Mouse (Mus musculus): ENCODE measurements at regions not wholly inside any gene's neighbourhood (a gene's known extent, or its start where the extent isn't known, plus 50 kb on each side); places are given as distances from the start of the nearest gene placed in this dataset.

- DNase-seq, result no peak
- intact Hi-C loops (cut with DNase I; ENCODE audit: low total_unique reads), result no loop called here
These were observed 293.1 kb downstream of the Ice1 start for GRCm38 (mm10) chr13:70344311-70344710.

GRCm38 (mm10) chr13:70348456-70348855 is 289.0 kb downstream of the Ice1 start:
- intact Hi-C loops (cut with DNase I; ENCODE audit: low total_unique reads), result no loop called here
- no peak for DNase-seq

- intact Hi-C loops (cut with DNase I; ENCODE audit: low total_unique reads), result no loop called here
- DNase-seq, result no peak
These were observed 288.5 kb downstream of the Ice1 start for GRCm38 (mm10) chr13:70348965-70349364.

- no peak for DNase-seq
- intact Hi-C loops (cut with DNase I; ENCODE audit: low total_unique reads), result no loop called here
These were observed 267.8 kb downstream of the Ice1 start for GRCm38 (mm10) chr13:70369647-70370046.

GRCm38 (mm10) chr13:70380772-70381171 is 256.7 kb downstream of the Ice1 start:
- intact Hi-C loops (cut with DNase I; ENCODE audit: low total_unique reads), result no loop called here
- DNase-seq, result no peak

- intact Hi-C loops (cut with DNase I; ENCODE audit: low total_unique reads), result no loop called here
These were observed 252.1 kb downstream of the Ice1 start for GRCm38 (mm10) chr13:70385292-70385691.

GRCm38 (mm10) chr13:70412788-70413187 is 224.6 kb downstream of the Ice1 start:
- DNase-seq, result no peak
- intact Hi-C loops (cut with DNase I; ENCODE audit: low total_unique reads), result no loop called here

More at GRCm38 (mm10) chr13:70385292-70385691, 252.1 kb downstream of the Ice1 start:
- DNase-seq, result no peak

GRCm38 (mm10) chr13:70418156-70418555 is 219.3 kb downstream of the Ice1 start:
- intact Hi-C loops (cut with DNase I; ENCODE audit: low total_unique reads), result no loop called here
- DNase-seq, result no peak

- DNase-seq, result no peak
- intact Hi-C loops (cut with DNase I; ENCODE audit: low total_unique reads), result no loop called here
These were observed 198.0 kb downstream of the Ice1 start for GRCm38 (mm10) chr13:70439419-70439818.

GRCm38 (mm10) chr13:70446940-70447339 is 190.5 kb downstream of the Ice1 start:
- intact Hi-C loops (cut with DNase I; ENCODE audit: low total_unique reads), result no loop called here
- no peak for DNase-seq

- DNase-seq, result no peak
- intact Hi-C loops (cut with DNase I; ENCODE audit: low total_unique reads), result no loop called here
These were observed 182.6 kb downstream of the Ice1 start for GRCm38 (mm10) chr13:70454592-70455390.

- intact Hi-C loops (cut with DNase I; ENCODE audit: low total_unique reads), result no loop called here
- no peak for DNase-seq
These were observed 179.0 kb downstream of the Ice1 start for GRCm38 (mm10) chr13:70458406-70458805.

- intact Hi-C loops (cut with DNase I; ENCODE audit: low total_unique reads), result no loop called here
These were observed 172.4 kb downstream of the Ice1 start for GRCm38 (mm10) chr13:70464996-70465395.

GRCm38 (mm10) chr13:70474746-70475145 is 162.7 kb downstream of the Ice1 start:
- DNase-seq, result no peak
- intact Hi-C loops (cut with DNase I; ENCODE audit: low total_unique reads), result no loop called here

More at GRCm38 (mm10) chr13:70464996-70465395, 172.4 kb downstream of the Ice1 start:
- no peak for DNase-seq

- intact Hi-C loops (cut with DNase I; ENCODE audit: low total_unique reads), result no loop called here
- no peak for DNase-seq
These were observed 162.1 kb downstream of the Ice1 start for GRCm38 (mm10) chr13:70475366-70475765.

- intact Hi-C loops (cut with DNase I; ENCODE audit: low total_unique reads), result no loop called here
- DNase-seq, result no peak
These were observed 138.1 kb downstream of the Ice1 start for GRCm38 (mm10) chr13:70499302-70499701.
